Mouse (Mus musculus) heart, postnatal 0 days (tissue): ENCODE measurements around the gene Stx11. TPM values are rescaled to one million over a fixed set of nuclear protein-coding genes. Genes with fewer than 3 reads are reported as not detected.

ENCODE experiments used
- ATAC-seq: fragments of 200-750 bp; cut with Nextera tagmentation; 2 replicates; pipeline ENCODE4 v1.8.0; 2017; ENCODE audit warnings: low read depth, moderate number of reproducible peaks, moderate library complexity; ENCODE audit not compliant: insufficient read depth
- DNase-seq: peaks from one replicate; pipeline ENCODE4 v3.0.0-alpha.2; 2016; ENCODE audit warnings: low spot score
- H3K27ac ChIP-seq: fragments of 300-500 bp; sonication (generic); 2 replicates; pipeline ENCODE4 v1.5.1; 2014; ENCODE audit warnings: low read depth, mild to moderate bottlenecking
- H3K27me3 ChIP-seq: fragments of 300-500 bp; sonication (generic); 2 replicates; pipeline ENCODE4 v1.6.1; 2014; ENCODE audit warnings: low read length, mixed read lengths; ENCODE audit not compliant: control insufficient read depth, insufficient read depth
- H3K36me3 ChIP-seq: fragments of 300-500 bp; sonication (generic); replicated peaks from 2 replicates; pipeline ENCODE4 v1.6.1; 2014; ENCODE audit warnings: low read length, mixed read lengths; ENCODE audit not compliant: control insufficient read depth, insufficient read depth
- H3K4me1 ChIP-seq: fragments of 300-500 bp; sonication (generic); 2 replicates; pipeline ENCODE4 v1.6.1; 2014; ENCODE audit warnings: antibody characterized with exemption; ENCODE audit not compliant: control insufficient read depth, insufficient read depth
- H3K4me2 ChIP-seq: fragments of 300-500 bp; sonication (generic); 2 replicates; pipeline ENCODE4 v1.6.1; 2014; ENCODE audit warnings: low read depth, mild to moderate bottlenecking, low read length, moderate library complexity
- H3K4me3 ChIP-seq: fragments of 300-500 bp; sonication (generic); 2 replicates; pipeline ENCODE4 v1.5.1; 2014; ENCODE audit warnings: low read depth, low read length
- H3K9ac ChIP-seq: fragments of 300-500 bp; sonication (generic); replicated peaks from 2 replicates; pipeline ENCODE4 v1.6.1; 2014; ENCODE audit warnings: low read depth, low read length, mixed read lengths
- H3K9me3 ChIP-seq: fragments of 300-500 bp; sonication (generic); replicated peaks from 2 replicates; pipeline ENCODE4 v1.6.1; 2016; ENCODE audit warnings: low read length; ENCODE audit not compliant: control insufficient read depth
- CTCF ChIP-seq: IDR thresholded peaks from 2 replicates; pipeline ENCODE4 v1.5.1; 2016; ENCODE audit warnings: antibody characterized with exemption, control low read depth, low read depth
- EP300 ChIP-seq: IDR thresholded peaks from 2 replicates; pipeline ENCODE4 v1.6.1; 2016; ENCODE audit warnings: antibody characterized with exemption, low read depth
- WGBS: fragments of 180-500 bp; shearing (Covaris S2); extraction: QIAGEN DNeasy Blood & Tissue Kit; methylation state at CpG from one replicate; pipeline ENCODE4 v1.1.7; 2014; 5-methylcytosine and 5-hydroxymethylcytosine counted together
- polyA plus RNA-seq: library from polyadenylated mRNA; unstranded; fragments of >200 nt; fragmentation: Nextera tagmentation; extraction: Ambion mirVana; gene quantifications from 2 replicates; pipeline ENCODE4 v1.2.1, GENCODE M21; 2015
- total RNA-seq: library from RNA; depleted of rRNA; stranded (reverse); fragments of >200 nt; gene quantifications from 2 replicates; pipeline ENCODE4 v1.2.3, GENCODE M21; 2014; ENCODE audit warnings: low replicate concordance

Gene Stx11
- total and polyA plus RNA-seq, 2 experiments from 2014 or later: 3.5 to 4.7 TPM

- Histone ChIP-seq H3K27me3 (peaks cover 12% of the 10 kb centered on the region), H3K4me2 (peak overlapping the region; percentile 57), H3K27ac (no peak overlapping the region), H3K9me3 (no peaks in the 10 kb centered on the region), H3K4me3 (peak overlapping the region; percentile 30), H3K4me1 (no peaks in the 10 kb centered on the region), H3K9ac (no peak overlapping the region), H3K36me3 (no peaks in the 10 kb centered on the region)
- 14% methylated on average over 63 of the region's 63 CpGs for WGBS
- DNase-seq (no peak), ATAC-seq (peak; percentile 69)
- TF ChIP-seq EP300 (no peak), CTCF (no peak)
Measured at GRCm38 (mm10) chr10:12941018-12941761, 22.9 kb downstream of the Stx11 start.

GRCm38 (mm10) chr10:12938763-12939162 lies 25.3 kb downstream of the Stx11 start:
- no peak overlapping the region for H3K4me3 ChIP-seq
- no peak overlapping the region for H3K27ac ChIP-seq
- WGBS: 74% methylated on average over 2 of the region's 2 CpGs
- H3K9me3 ChIP-seq: no peaks in the 10 kb centered on the region
- H3K27me3 ChIP-seq: peaks cover 12% of the 10 kb centered on the region
- ATAC-seq (no peak), DNase-seq (no peak)
- H3K4me2 ChIP-seq: no peak overlapping the region
- H3K9ac ChIP-seq: no peak overlapping the region
- TF ChIP-seq CTCF (no peak), EP300 (no peak)
- H3K4me1 ChIP-seq: no peaks in the 10 kb centered on the region
- no peaks in the 10 kb centered on the region for H3K36me3 ChIP-seq

- DNase-seq (no peak), ATAC-seq (no peak)
- Histone ChIP-seq H3K4me3 (no peak overlapping the region), H3K4me1 (no peaks in the 10 kb centered on the region), H3K27me3 (peaks cover 7% of the 10 kb centered on the region), H3K9me3 (no peaks in the 10 kb centered on the region), H3K36me3 (no peaks in the 10 kb centered on the region), H3K9ac (no peak overlapping the region), H3K4me2 (no peak overlapping the region), H3K27ac (no peak overlapping the region)
- WGBS: 88% methylated on average over 7 of the region's 7 CpGs
- TF ChIP-seq CTCF (no peak), EP300 (no peak)
Measured at GRCm38 (mm10) chr10:12936079-12936478, 28.0 kb downstream of the Stx11 start.

GRCm38 (mm10) chr10:12935575-12935974 lies 28.5 kb downstream of the Stx11 start:
- Histone ChIP-seq H3K4me3 (no peak overlapping the region), H3K4me2 (no peak overlapping the region), H3K36me3 (no peaks in the 10 kb centered on the region), H3K9ac (no peak overlapping the region), H3K9me3 (no peaks in the 10 kb centered on the region), H3K27ac (no peak overlapping the region), H3K4me1 (no peaks in the 10 kb centered on the region), H3K27me3 (peaks cover 2% of the 10 kb centered on the region)
- TF ChIP-seq EP300 (no peak), CTCF (no peak)
- WGBS: 88% methylated on average over 5 of the region's 5 CpGs
- no peak for ATAC-seq
- no peak for DNase-seq

GRCm38 (mm10) chr10:12931492-12932400 lies 32.4 kb downstream of the Stx11 start:
- no peak for TF ChIP-seq CTCF
- no peak for TF ChIP-seq EP300
- no peaks in the 10 kb centered on the region for H3K36me3 ChIP-seq
- no peak overlapping the region for H3K9ac ChIP-seq
- no peaks in the 10 kb centered on the region for H3K4me1 ChIP-seq
- 55% methylated on average over 10 of the region's 10 CpGs for WGBS
- H3K27ac ChIP-seq: no peak overlapping the region
- H3K4me3 ChIP-seq: no peak overlapping the region
- no peak overlapping the region for H3K4me2 ChIP-seq
- H3K9me3 ChIP-seq: no peaks in the 10 kb centered on the region
- DNase-seq (no peak), ATAC-seq (no peak)
- no peaks in the 10 kb centered on the region for H3K27me3 ChIP-seq
